Mouse (Mus musculus): ENCODE results near the gene Polr3h. TPM values are rescaled to one million over a fixed set of nuclear protein-coding genes. Genes with fewer than 3 reads are reported as not detected.
"Not testable (repeated sequence)": the region's sequence is repeated elsewhere in the genome, so short reads cannot be mapped to it uniquely, and the experiment has no call there.

Gene Polr3h
- polyA plus RNA-seq, 1 experiment from 2014 or later, result 76.8 TPM

DNA sequence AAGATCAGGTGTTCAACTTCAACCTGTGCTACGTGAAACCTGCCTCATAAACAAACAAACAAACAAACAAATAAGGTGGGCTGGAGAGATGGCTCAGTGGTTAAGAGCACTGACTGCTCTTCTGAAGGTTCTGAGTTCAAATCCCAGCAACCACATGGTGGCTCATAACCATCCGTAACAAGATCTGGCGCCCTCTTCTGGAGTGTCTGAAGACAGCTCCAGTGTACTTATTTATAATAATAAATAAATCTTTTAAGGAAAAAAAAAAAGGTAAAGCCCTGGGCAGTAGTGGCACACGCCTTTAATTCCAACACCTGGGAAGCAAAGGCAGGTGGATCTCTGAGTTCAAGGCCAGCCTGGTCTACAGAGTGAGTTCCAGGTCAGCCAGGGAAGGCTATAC is 17.3 kb downstream of the Polr3h start:
- H3K27ac ChIP-seq; H3K4me2 ChIP-seq; ATAC-seq (ENCODE audit: low FRiP score); H3K9ac ChIP-seq; H3K4me3 ChIP-seq; H3K27me3 ChIP-seq; H3K9me3 ChIP-seq; H3K4me1 ChIP-seq (replicated peaks): not testable (repeated sequence)
- H3K36me3 ChIP-seq, result peaks cover 98% of the 10 kb centered on the region
- WGBS, result 92% methylated on average over 4 of the region's 4 CpGs

DNA sequence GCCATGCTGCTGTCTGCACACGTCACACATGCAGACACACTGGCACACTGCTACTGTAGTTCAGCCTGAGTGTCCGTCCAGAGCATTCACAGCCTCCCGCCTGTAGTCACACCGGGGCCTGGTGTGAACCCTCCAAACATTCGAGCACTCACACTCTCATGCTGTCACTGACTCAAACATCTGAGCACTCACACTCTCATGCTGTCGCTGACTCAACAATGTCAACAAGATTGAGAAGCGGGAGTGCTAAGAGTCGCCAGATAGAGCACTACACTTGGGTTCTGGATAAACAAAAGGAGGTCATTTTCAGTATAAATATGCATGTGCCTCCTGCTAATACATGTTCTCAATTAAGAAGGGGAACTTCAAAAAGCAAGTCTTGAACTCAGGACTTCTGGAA is 18.1 kb downstream of the Polr3h start:
- WGBS, result 96% methylated on average over 8 of the region's 8 CpGs
- H3K27me3 ChIP-seq, result no peaks in the 10 kb centered on the region
- H3K27ac ChIP-seq, result no peak overlapping the region
- H3K4me1 ChIP-seq (replicated peaks), result no peaks in the 10 kb centered on the region
- H3K4me2 ChIP-seq, result no peak overlapping the region
- H3K9me3 ChIP-seq, result no peaks in the 10 kb centered on the region
- H3K36me3 ChIP-seq, result peaks cover 98% of the 10 kb centered on the region
- H3K4me3 ChIP-seq, result no peak overlapping the region
- no peak overlapping the region for H3K9ac ChIP-seq
- no peak for ATAC-seq (ENCODE audit: low FRiP score)

DNA sequence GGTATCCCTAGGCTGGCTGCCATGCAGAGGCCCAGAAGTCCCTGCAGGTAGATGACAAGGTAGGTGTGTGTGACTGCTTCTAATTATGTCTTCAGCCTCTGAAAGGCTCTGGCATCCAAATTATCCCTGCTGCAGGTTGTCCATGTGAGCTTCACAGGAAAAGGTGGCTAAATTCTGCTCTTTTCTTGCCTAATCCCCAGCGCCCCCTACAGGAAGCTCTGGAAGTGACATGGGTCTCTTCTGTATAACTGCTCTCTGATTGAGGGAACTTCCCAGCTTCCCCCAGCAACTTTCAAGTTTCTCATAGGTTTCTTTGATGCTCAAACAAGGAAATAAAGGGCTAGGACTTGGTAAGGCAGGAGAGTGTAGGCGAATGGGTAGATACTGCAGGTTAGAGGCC is 21.1 kb downstream of the Polr3h start:
- ATAC-seq (ENCODE audit: low FRiP score), result no peak
- H3K4me2 ChIP-seq, result no peak overlapping the region
- H3K9me3 ChIP-seq, result no peaks in the 10 kb centered on the region
- no peak overlapping the region for H3K27ac ChIP-seq
- no peaks in the 10 kb centered on the region for H3K4me1 ChIP-seq (replicated peaks)
- 38% methylated on average over 2 of the region's 2 CpGs for WGBS
- no peaks in the 10 kb centered on the region for H3K27me3 ChIP-seq
- H3K9ac ChIP-seq, result no peak overlapping the region
- H3K4me3 ChIP-seq, result no peak overlapping the region
- peaks cover 98% of the 10 kb centered on the region for H3K36me3 ChIP-seq

DNA sequence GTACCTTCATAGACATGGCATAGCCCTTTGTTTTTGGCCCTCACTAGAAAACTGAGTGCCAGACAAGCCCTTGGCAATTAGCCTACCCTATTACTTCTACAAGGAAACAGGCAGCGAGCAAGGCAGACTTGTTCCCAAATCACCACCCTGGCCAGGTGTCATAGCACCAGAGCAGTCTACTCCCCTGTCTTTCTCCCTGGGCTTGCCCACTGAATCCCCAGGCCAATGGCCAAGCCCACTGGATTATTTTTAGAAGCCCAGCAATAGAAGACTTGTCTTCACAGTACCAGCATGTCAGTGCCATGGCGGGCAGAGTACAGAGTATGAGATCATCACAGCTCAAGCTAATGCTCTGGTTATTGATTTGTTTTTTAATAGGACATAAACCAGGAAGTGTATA is 27.3 kb downstream of the Polr3h start:
- WGBS, result 98% methylated on average over 2 of the region's 2 CpGs
- ATAC-seq (ENCODE audit: low FRiP score), result no peak

DNA sequence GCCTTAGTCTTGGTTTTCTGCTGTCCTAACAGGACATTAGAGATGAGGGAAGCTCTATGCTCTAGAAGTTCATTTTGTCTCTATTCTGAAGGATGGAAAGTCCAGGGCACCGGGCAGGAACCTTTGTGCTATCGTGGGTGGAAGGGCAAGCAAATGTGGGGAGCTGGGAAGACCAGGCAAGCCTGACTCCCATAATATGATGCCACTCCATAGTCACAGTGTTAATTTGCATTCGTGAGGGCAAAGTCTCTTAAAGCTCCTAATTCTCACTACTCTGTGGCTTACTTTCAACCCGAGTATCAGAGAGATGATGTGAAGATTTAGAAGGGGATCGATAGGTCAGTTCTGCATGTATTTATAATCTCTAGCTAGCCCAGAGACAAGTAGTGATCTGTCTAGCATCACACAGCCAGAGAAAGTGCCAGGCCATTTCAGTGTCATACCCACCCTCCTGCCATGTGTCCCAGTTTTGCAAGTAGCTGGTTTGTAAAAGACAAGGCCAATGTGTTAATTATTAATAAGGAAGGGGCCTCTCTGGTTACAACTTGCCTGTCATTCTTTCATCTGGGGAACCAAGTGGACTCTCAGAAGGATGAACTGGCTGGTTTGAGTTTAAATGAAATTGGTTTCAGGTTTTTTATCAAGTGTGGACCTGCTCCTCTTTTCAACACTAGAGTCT is 28.3 kb downstream of the Polr3h start:
- H3K27me3 ChIP-seq, result no peaks in the 10 kb centered on the region
- H3K4me2 ChIP-seq, result no peak overlapping the region
- H3K27ac ChIP-seq, result no peak overlapping the region
- H3K4me1 ChIP-seq (replicated peaks), result no peaks in the 10 kb centered on the region
- WGBS, result 92% methylated on average over 5 of the region's 5 CpGs
- H3K36me3 ChIP-seq, result peaks cover 89% of the 10 kb centered on the region
- no peaks in the 10 kb centered on the region for H3K9me3 ChIP-seq
- H3K4me3 ChIP-seq, result no peak overlapping the region
- no peak for ATAC-seq (ENCODE audit: low FRiP score)
- H3K9ac ChIP-seq, result no peak overlapping the region

More for the DNA sequence above, 27.3 kb downstream of the Polr3h start:
- H3K27me3 ChIP-seq, result no peaks in the 10 kb centered on the region
- peaks cover 92% of the 10 kb centered on the region for H3K36me3 ChIP-seq
- no peak overlapping the region for H3K9ac ChIP-seq
- no peak overlapping the region for H3K4me2 ChIP-seq
- H3K4me3 ChIP-seq, result no peak overlapping the region
- H3K27ac ChIP-seq, result no peak overlapping the region
- no peaks in the 10 kb centered on the region for H3K4me1 ChIP-seq (replicated peaks)
- H3K9me3 ChIP-seq, result no peaks in the 10 kb centered on the region

DNA sequence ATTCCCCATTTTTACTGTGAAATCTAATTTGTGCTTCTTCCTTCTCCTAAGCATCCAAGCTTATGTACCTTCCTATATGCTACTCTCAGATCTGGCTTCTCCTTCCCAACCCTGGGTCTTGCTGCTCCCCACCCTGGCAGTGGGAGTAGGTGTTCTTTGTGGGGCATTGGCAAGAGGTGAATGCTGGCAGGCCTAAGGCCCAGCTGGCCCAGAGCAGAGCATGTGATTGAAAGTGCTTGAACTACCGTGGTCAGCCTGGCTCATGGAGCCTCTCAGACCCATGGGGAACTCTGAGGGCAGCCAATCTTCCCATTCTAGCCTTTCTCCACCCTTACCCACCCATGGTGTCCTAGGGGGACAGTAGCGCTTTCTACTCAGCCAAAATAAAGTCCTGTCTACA is 29.6 kb downstream of the Polr3h start:
- WGBS, result 94% methylated on average over 2 of the region's 2 CpGs
- Histone ChIP-seq H3K9ac (no peak overlapping the region), H3K27me3 (no peaks in the 10 kb centered on the region), H3K27ac (no peak overlapping the region), H3K4me3 (no peak overlapping the region), H3K9me3 (no peaks in the 10 kb centered on the region), H3K4me1 (replicated peaks) (no peaks in the 10 kb centered on the region), H3K4me2 (no peak overlapping the region), H3K36me3 (peaks cover 89% of the 10 kb centered on the region)
- ATAC-seq (ENCODE audit: low FRiP score), result no peak

DNA sequence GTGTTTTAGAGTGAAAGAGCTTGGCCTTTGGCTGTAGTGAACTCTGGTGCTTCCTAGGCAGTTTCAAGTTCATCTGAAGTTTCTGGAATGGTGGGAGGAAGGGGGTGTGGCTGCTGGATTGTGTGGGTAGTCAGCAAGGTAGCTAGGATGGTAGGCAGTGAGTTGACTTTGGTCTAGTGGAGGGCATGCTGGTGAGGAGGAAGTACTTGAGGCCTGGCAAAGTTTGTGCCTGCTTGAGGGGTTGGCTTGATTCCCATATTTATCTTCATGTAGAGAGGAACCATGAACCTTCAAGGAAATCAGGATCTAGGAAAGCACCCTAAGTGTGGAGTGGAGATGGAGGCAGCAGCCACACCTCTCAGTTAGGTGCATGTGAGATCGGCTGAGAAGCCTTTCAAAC is 32.0 kb downstream of the Polr3h start:
- H3K4me3 ChIP-seq, result no peak overlapping the region
- no peaks in the 10 kb centered on the region for H3K9me3 ChIP-seq
- no peak overlapping the region for H3K4me2 ChIP-seq
- no peaks in the 10 kb centered on the region for H3K4me1 ChIP-seq (replicated peaks)
- no peaks in the 10 kb centered on the region for H3K27me3 ChIP-seq
- WGBS, result 86% methylated on average over 1 of the region's 1 CpGs
- H3K27ac ChIP-seq, result no peak overlapping the region
- no peak overlapping the region for H3K9ac ChIP-seq
- no peak for ATAC-seq (ENCODE audit: low FRiP score)
- peaks cover 92% of the 10 kb centered on the region for H3K36me3 ChIP-seq

DNA sequence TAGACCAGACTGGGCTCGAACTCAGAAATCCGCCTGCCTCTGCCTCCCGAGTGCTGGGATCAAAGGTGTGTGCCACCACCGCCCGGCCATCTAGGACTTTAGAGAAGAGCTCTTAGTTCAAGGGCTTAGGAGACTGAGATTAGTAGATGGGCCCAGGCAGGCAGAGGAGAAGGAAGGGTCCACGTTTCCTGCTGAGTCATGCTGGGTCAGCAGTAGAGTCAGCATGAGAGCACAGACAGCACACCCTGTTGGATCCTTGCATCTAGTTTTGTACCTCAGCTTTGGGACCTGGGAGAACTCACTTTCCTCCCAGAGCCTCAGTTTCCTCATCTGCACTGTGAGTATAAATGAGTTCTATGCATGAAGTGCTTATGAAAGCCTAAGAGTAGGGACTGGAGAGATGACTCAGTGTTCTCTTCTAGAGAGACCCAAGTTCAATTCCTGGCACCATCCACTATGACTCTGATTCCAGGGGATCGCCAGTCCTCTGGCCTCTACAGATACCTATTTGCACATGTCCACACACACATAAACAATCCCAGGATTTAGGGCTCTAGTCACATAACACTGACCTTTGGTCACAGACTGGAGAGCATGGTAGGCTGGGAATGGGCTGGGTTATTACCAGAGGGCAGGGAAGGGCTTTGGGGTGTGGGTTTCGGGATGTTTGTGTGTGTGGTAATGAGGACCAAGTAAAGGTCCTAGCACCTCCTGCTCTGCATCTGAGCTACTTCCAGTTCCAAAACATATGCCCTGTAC is 34.0 kb downstream of the Polr3h start:
- H3K9ac ChIP-seq, result no peak overlapping the region
- ATAC-seq (ENCODE audit: low FRiP score), result no peak
- no peak overlapping the region for H3K4me3 ChIP-seq
- peaks cover 78% of the 10 kb centered on the region for H3K36me3 ChIP-seq
- no peak overlapping the region for H3K4me2 ChIP-seq
- H3K27ac ChIP-seq, result no peak overlapping the region
- no peaks in the 10 kb centered on the region for H3K27me3 ChIP-seq
- H3K9me3 ChIP-seq, result no peaks in the 10 kb centered on the region
- no peaks in the 10 kb centered on the region for H3K4me1 ChIP-seq (replicated peaks)
- 97% methylated on average over 8 of the region's 8 CpGs for WGBS

DNA sequence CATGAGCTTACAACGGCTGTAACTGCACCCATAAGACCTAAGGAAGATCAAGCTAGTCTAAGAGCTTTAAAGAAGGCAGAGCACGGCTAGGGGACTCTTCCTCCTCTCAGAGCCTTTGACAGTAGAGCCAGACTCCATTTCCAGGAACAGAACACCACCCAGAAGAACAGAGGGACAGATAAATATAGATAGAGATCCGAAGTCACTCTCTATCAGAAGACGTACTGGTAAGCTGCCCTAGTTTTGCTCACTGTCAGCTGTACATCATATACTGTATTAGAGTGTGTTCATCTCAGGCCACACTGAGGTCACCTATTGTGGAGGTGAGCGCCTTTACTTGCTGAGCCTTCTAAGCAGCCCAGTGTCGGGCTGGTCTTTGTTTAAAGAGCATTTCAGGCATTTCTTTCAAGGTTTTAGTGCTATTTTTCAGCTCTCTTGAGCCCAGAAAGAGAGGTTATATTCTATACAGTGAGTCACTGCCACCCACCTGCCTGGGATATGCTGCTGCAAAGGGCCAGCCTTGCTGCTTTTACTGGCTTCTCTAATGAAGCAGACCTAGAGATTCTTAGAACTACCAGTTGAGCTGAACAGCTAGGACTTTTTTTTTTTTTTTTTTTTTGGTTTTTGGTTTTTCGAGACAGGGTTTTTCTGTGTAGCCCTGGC is 34.8 kb downstream of the Polr3h start:
- H3K9ac ChIP-seq, result no peak overlapping the region
- no peak overlapping the region for H3K27ac ChIP-seq
- no peaks in the 10 kb centered on the region for H3K27me3 ChIP-seq
- no peak overlapping the region for H3K4me2 ChIP-seq
- no peaks in the 10 kb centered on the region for H3K9me3 ChIP-seq
- H3K36me3 ChIP-seq, result peaks cover 70% of the 10 kb centered on the region
- WGBS, result 93% methylated on average over 7 of the region's 7 CpGs
- no peak overlapping the region for H3K4me3 ChIP-seq
- no peaks in the 10 kb centered on the region for H3K4me1 ChIP-seq (replicated peaks)
- no peak for ATAC-seq (ENCODE audit: low FRiP score)

DNA sequence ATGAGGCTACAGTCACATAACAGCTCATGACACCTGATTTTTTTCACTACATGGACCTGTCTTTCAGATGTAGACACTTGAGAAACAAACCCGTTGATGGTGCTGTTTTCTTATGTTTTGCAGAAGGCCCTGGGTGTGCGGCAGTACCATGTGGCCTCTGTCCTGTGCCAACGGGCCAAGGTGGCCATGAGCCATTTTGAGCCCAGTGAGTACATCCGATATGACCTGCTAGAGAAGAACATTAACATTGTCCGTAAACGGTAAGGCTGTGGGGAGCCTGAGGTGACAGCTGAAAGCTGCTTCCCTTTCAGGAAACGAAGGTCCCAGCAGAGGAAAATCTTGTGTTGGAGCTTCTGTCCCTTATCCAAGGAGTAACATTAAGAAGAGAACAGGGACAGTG is 36.9 kb downstream of the Polr3h start:
- Histone ChIP-seq H3K27me3 (no peaks in the 10 kb centered on the region), H3K4me2 (no peak overlapping the region), H3K36me3 (peaks cover 57% of the 10 kb centered on the region), H3K9ac (no peak overlapping the region), H3K9me3 (no peaks in the 10 kb centered on the region), H3K4me1 (replicated peaks) (no peaks in the 10 kb centered on the region), H3K4me3 (no peak overlapping the region), H3K27ac (no peak overlapping the region)
- no peak for ATAC-seq (ENCODE audit: low FRiP score)
- WGBS, result 97% methylated on average over 7 of the region's 7 CpGs

DNA sequence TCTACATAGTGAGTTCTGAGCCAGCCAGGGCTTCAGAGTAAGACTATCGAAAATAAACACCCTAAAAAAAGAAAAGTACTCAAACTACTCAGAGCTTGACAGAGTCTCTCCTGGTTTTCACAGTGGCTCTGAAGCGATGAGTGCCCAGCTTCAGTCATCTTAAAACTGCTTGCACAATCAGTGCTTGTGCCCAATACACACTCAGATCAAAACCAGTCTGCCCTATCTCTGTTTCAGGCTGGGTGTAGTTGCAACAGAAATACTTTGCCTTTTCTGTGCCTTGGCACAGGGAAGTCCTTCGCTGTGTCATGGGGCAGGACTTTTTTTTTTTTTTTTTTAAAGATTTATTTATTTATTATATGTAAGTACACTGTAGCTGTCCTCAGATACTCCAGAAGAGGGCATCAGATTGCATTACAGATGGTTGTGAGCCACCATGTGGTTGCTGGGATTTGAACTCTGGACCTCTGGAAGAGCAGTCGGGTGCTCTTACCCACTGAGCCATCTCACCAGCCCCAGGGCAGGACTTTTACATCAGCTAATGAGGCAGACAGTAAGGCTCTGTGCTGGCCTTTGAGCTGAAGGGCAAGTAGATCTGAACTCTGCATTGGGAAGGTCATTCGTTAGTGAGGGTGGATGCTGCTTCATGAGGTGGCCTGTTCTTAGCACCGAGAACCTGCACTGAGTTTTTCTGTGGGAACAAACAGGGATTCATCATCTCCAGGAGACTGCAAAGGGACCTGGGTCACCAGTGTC is 39.1 kb downstream of the Polr3h start:
- peaks cover 38% of the 10 kb centered on the region for H3K36me3 ChIP-seq
- no peak for ATAC-seq (ENCODE audit: low FRiP score)
- H3K4me3 ChIP-seq, result no peak overlapping the region
- H3K4me2 ChIP-seq, result no peak overlapping the region
- 0 out of 2 replicates have a peak, but pooled peaks cover 3% of the 10 kb centered on the region for H3K4me1 ChIP-seq (replicated peaks)
- H3K27ac ChIP-seq, result no peak overlapping the region
- WGBS, result 92% methylated on average over 6 of the region's 6 CpGs
- H3K9me3 ChIP-seq, result no peaks in the 10 kb centered on the region
- no peak overlapping the region for H3K9ac ChIP-seq
- H3K27me3 ChIP-seq, result no peaks in the 10 kb centered on the region

DNA sequence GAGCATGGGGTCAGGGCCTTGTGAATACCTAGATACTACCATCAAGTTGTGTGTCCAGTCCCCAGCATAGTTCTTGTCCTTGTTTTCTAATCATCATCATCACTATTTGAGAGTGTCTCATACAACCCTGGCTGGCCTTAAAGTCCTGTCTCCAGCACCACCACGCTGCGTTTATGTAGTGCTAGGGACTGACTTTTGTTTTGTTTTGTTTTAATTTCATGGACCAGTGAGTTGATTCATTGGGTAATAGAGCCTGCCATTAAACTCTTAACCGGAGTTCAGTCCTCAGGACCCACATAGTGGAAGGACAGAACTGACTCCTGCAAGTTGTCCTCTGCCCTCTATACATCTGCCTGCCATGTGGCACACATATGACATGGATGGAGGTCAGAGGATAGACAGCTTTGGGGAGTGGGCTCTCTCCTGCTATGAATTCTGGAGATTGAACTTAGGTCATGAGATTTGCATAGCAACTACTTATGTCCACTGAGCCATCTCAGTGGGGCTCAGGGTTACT is 40.6 kb downstream of the Polr3h start:
- Histone ChIP-seq H3K9me3 (no peaks in the 10 kb centered on the region), H3K4me2 (no peak overlapping the region), H3K4me1 (replicated peaks) (peaks cover 17% of the 10 kb centered on the region), H3K27me3 (no peaks in the 10 kb centered on the region), H3K27ac (no peak overlapping the region), H3K9ac (no peak overlapping the region; the same call in 1 of the 2 replicates), H3K4me3 (no peak overlapping the region), H3K36me3 (peaks cover 24% of the 10 kb centered on the region)
- no peak for ATAC-seq (ENCODE audit: low FRiP score)
- 58% methylated on average over 3 of the region's 3 CpGs for WGBS
